Mouse (Mus musculus) T-cell, adult 66 days (primary cell): ENCODE measurements around the gene Scgb1b20. TPM values are rescaled to one million over a fixed set of nuclear protein-coding genes. Genes with fewer than 3 reads are reported as not detected.

Source experiments
- total RNA-seq, 2 experiments: library from RNA; stranded (reverse); gene quantifications; 3 replicates in 1 of 2; 4 replicates in 1 of 2; pipeline ENCODE4 v1.2.4; 2023

The Scgb1b20 gene
- not detected for total RNA-seq

DNA sequence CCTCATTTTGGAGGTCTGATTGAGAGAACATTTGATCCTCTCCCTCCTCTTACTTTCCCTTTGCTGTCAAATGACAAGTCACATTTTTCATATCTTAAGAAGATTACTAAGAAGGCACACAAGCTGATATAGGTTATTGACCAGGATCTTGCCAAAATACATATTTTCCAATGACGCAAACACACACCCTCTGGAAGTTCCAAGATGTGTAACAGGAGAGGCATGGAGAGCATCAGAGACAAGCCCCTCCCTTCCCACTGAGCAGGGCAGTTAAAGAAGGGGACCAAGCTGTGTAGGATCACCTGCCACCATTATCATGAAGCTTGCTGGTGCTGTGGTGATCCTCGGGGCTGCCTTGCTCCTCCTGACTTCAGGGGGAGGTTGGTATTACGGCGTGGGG, at the start of gene Scgb1b20:
Scgb1b20 (plus strand) TSS at position 301 of the 400 bp plus-strand sequence.

DNA sequence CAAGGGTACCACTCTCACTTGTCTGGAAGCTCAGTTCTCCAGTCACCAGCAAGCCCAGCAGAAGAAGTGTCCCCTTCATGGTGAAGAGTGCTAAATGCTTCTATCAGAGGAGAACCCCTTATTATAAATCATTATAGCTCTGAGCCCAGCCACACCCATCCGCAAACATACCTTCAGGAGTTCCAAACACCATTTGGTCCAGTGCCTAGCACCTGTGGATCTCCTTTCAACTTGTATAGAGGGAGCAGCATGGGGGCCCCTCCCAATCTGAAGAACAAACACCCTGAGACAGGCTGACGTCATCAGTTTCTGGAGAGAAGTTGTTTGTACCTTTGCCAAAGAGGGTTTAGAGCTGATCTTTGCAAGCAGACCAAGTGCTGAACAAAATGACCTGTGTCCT, 6.8 kb upstream of the Scgb1b20 start, which contains the start of gene Scgb2b20:
Scgb2b20 (minus strand) TSS at position 101 of the 400 bp plus-strand sequence.

Other genes with a start within 250 kb of the Scgb1b20 start
- not detected for gene Scgb2b18, start 199.4 kb upstream of the Scgb1b20 start, total RNA-seq
- gene Scgb1b18, start 187.7 kb upstream of the Scgb1b20 start, total RNA-seq = not detected
- gene Scgb2b19, start 92.9 kb upstream of the Scgb1b20 start, total RNA-seq = not detected
- not detected for gene Scgb1b19, start 85.9 kb upstream of the Scgb1b20 start, total RNA-seq
- not detected for gene Scgb2b20, start 6.9 kb upstream of the Scgb1b20 start, total RNA-seq
- not detected for gene Scgb2b21, start 147.2 kb downstream of the Scgb1b20 start, total RNA-seq